Mouse (Mus musculus): ENCODE measurements around the gene Gne. TPM values are rescaled to one million over a fixed set of nuclear protein-coding genes. Genes with fewer than 3 reads are reported as not detected.

Gne gene
- polyA plus RNA-seq, 1 experiment from 2014 or later: 30.4 TPM

GRCm38 (mm10) chr4:44074422-44074821, 9.6 kb downstream of the Gne start:
- no peak overlapping the region for H3K4me3 ChIP-seq (ENCODE audit: low read depth, low read length)
- TF ChIP-seq CTCF (IDR thresholded peaks at IDR 0.05; ENCODE audit: low read depth): no peak
- H3K4me1 ChIP-seq (replicated peaks; ENCODE audit: control insufficient read depth, insufficient read depth, low read length): 0 out of 2 replicates have a peak, but pooled peaks cover 5% of the 10 kb centered on the region
- ATAC-seq: no peak
- H3K27ac ChIP-seq (ENCODE audit: low read depth, low read length): no peak overlapping the region
- no peak overlapping the region for H3K9ac ChIP-seq (ENCODE audit: low read depth, low read length)
- no peaks in the 10 kb centered on the region for H3K27me3 ChIP-seq (replicated peaks; ENCODE audit: control insufficient read depth, insufficient read depth, low read length)
- no peaks in the 10 kb centered on the region for H3K36me3 ChIP-seq (ENCODE audit: control insufficient read depth, insufficient read depth)
- no peaks in the 10 kb centered on the region for H3K9me3 ChIP-seq (ENCODE audit: control insufficient read depth)
- no peak overlapping the region for H3K4me2 ChIP-seq (replicated peaks; ENCODE audit: low read depth)
- 71% methylated on average over 4 of the region's 4 CpGs for WGBS

- Histone ChIP-seq H3K27me3 (replicated peaks; ENCODE audit: control insufficient read depth, insufficient read depth, low read length) (no peaks in the 10 kb centered on the region), H3K4me2 (replicated peaks; ENCODE audit: low read depth) (no peak overlapping the region), H3K4me3 (ENCODE audit: low read depth, low read length) (no peak overlapping the region), H3K36me3 (ENCODE audit: control insufficient read depth, insufficient read depth) (no peaks in the 10 kb centered on the region), H3K9ac (ENCODE audit: low read depth, low read length) (no peak overlapping the region), H3K9me3 (ENCODE audit: control insufficient read depth) (no peaks in the 10 kb centered on the region), H3K27ac (ENCODE audit: low read depth, low read length) (no peak overlapping the region), H3K4me1 (replicated peaks; ENCODE audit: control insufficient read depth, insufficient read depth, low read length) (0 out of 2 replicates have a peak, but pooled peaks cover 5% of the 10 kb centered on the region)
- TF ChIP-seq CTCF (IDR thresholded peaks at IDR 0.05; ENCODE audit: low read depth): no peak
- ATAC-seq: no peak
- 77% methylated on average over 3 of the region's 3 CpGs for WGBS
Observed at GRCm38 (mm10) chr4:44073799-44074198, 10.2 kb downstream of the Gne start.

DNA sequence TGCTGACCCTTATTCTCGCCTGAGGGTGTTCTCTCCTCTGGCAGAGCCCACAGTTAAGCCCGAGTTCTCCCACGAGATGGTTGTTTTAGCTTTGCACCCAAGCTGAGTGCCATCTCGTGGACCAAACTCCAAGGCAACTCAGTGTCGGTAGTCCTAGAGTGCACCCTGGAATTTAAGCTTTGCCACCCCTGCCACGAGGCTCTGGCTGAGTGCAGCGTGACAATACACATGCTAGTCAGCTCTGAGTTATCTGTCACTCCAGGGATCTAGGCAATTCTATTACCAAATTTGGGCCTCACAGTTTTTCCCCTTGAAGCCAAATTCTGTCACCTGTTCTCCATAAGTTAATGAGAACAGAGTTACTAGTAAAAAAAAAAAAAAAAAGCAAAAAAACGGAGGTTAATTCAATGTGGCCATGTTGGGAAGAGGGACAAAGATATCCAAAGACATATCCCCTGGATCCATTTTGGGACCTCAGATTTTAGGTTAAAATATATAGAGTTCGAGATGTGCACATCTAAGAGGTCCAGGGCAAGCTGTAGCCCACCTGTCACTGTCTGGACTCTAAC, 11.0 kb downstream of the Gne start:
- Histone ChIP-seq H3K4me1 (replicated peaks; ENCODE audit: control insufficient read depth, insufficient read depth, low read length) (0 out of 2 replicates have a peak, but pooled peaks cover 5% of the 10 kb centered on the region), H3K9ac (ENCODE audit: low read depth, low read length) (peak overlapping the region; percentile 77), H3K4me3 (ENCODE audit: low read depth, low read length) (peak overlapping the region; percentile 78), H3K4me2 (replicated peaks; ENCODE audit: low read depth) (peak overlapping the region; percentile 83), H3K36me3 (ENCODE audit: control insufficient read depth, insufficient read depth) (no peaks in the 10 kb centered on the region), H3K27me3 (replicated peaks; ENCODE audit: control insufficient read depth, insufficient read depth, low read length) (no peaks in the 10 kb centered on the region), H3K9me3 (ENCODE audit: control insufficient read depth) (no peaks in the 10 kb centered on the region), H3K27ac (ENCODE audit: low read depth, low read length) (peak overlapping the region; percentile 97)
- peak; percentile 8; the same call in 1 of the 2 replicates for TF ChIP-seq CTCF (IDR thresholded peaks at IDR 0.05; ENCODE audit: low read depth)
- WGBS: 11% methylated on average over 9 of the region's 9 CpGs
- peak; percentile 44 for ATAC-seq

DNA sequence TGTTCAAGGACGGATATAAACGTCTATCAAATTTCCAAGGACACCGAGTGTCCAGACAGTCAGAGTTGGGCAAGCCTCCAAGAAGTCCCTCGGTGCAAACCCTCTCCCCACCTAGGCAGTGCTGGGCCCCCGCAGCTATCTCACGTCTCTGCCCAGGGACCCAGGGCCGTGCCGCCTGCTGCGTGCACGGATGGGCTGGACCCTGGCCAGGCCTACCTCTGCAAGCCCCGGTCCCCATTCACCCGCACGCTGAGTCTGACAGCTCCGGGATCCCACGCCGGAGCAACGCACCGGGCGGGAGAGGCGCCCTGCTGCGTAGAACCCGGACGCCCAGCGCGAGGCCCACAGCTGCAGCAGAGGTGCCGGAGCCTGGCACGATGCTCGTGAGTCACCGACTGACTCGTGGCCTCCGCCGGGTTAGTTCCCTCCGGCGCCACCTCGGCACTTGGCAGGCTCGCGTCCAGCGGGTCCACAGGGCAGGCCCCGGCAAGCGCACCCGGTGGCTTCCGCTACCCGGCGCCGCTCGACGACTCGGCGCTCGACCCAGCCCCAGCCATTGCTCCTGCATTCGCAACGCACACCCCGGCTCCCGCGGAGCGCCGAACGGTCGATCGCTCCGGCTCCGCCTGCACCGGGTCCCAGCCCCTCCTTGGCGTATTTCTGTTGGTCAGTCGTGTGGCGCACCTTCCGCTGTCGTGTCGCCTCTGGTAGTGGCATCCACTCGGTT, 11.7 kb downstream of the Gne start:
- H3K9ac ChIP-seq (ENCODE audit: low read depth, low read length): peak overlapping the region; percentile 77
- peak overlapping the region; percentile 78 for H3K4me3 ChIP-seq (ENCODE audit: low read depth, low read length)
- WGBS: under 1% methylated on average over 70 of the region's 70 CpGs
- no peaks in the 10 kb centered on the region for H3K36me3 ChIP-seq (ENCODE audit: control insufficient read depth, insufficient read depth)
- H3K4me1 ChIP-seq (replicated peaks; ENCODE audit: control insufficient read depth, insufficient read depth, low read length): 0 out of 2 replicates have a peak, but pooled peaks cover 5% of the 10 kb centered on the region
- H3K27ac ChIP-seq (ENCODE audit: low read depth, low read length): peak overlapping the region; percentile 97
- H3K9me3 ChIP-seq (ENCODE audit: control insufficient read depth): no peaks in the 10 kb centered on the region
- no peak; the same call in 1 of the 2 replicates for TF ChIP-seq CTCF (IDR thresholded peaks at IDR 0.05; ENCODE audit: low read depth)
- peak; percentile 92 for ATAC-seq
- no peaks in the 10 kb centered on the region for H3K27me3 ChIP-seq (replicated peaks; ENCODE audit: control insufficient read depth, insufficient read depth, low read length)
- peak overlapping the region; percentile 83 for H3K4me2 ChIP-seq (replicated peaks; ENCODE audit: low read depth)

DNA sequence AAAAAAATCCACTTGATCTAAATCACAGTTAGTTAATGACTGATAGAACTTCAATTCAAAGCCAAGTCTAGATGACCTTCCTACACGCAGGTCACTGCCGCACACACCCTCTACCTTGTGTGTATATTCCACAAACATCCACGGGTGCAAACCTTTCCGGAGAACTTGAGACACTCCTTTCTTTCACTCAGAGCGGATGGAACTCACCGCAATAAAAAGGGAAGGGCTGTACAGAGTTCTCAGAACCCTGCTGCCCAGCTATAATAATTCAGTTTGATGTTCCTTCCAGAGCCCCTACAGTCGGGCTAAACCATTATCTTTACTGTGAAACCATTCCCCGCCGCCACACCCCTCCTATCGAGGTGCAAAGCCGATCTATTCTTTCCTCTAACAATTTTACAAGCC, 12.2 kb downstream of the Gne start:
- Histone ChIP-seq H3K4me2 (replicated peaks; ENCODE audit: low read depth) (peak overlapping the region; percentile 83), H3K4me1 (replicated peaks; ENCODE audit: control insufficient read depth, insufficient read depth, low read length) (0 out of 2 replicates have a peak, but pooled peaks cover 5% of the 10 kb centered on the region), H3K27ac (ENCODE audit: low read depth, low read length) (peak overlapping the region; percentile 97), H3K4me3 (ENCODE audit: low read depth, low read length) (peak overlapping the region; percentile 78), H3K27me3 (replicated peaks; ENCODE audit: control insufficient read depth, insufficient read depth, low read length) (no peaks in the 10 kb centered on the region), H3K9ac (ENCODE audit: low read depth, low read length) (peak overlapping the region; percentile 77), H3K36me3 (ENCODE audit: control insufficient read depth, insufficient read depth) (no peaks in the 10 kb centered on the region), H3K9me3 (ENCODE audit: control insufficient read depth) (no peaks in the 10 kb centered on the region)
- TF ChIP-seq CTCF (IDR thresholded peaks at IDR 0.05; ENCODE audit: low read depth): no peak
- 1% methylated on average over 11 of the region's 11 CpGs for WGBS
- ATAC-seq: peak; percentile 60

- TF ChIP-seq CTCF (IDR thresholded peaks at IDR 0.05; ENCODE audit: low read depth): no peak
- Histone ChIP-seq H3K4me3 (ENCODE audit: low read depth, low read length) (peak overlapping the region; percentile 78), H3K27ac (ENCODE audit: low read depth, low read length) (peak overlapping the region; percentile 54), H3K4me2 (replicated peaks; ENCODE audit: low read depth) (peak overlapping the region; percentile 83), H3K4me1 (replicated peaks; ENCODE audit: control insufficient read depth, insufficient read depth, low read length) (peaks cover 5% of the 10 kb centered on the region; the same call in 1 of the 2 replicates), H3K36me3 (ENCODE audit: control insufficient read depth, insufficient read depth) (no peaks in the 10 kb centered on the region), H3K9ac (ENCODE audit: low read depth, low read length) (0 out of 2 replicates have a peak overlapping the region, but pooled peaks have one; percentile 77), H3K9me3 (ENCODE audit: control insufficient read depth) (no peaks in the 10 kb centered on the region), H3K27me3 (replicated peaks; ENCODE audit: control insufficient read depth, insufficient read depth, low read length) (no peaks in the 10 kb centered on the region)
- ATAC-seq: no peak
- WGBS: 56% methylated on average over 4 of the region's 4 CpGs
Observed at GRCm38 (mm10) chr4:44070641-44071040, 13.3 kb downstream of the Gne start.

Data from intestine, postnatal 0 days (tissue).